Mouse (Mus musculus): ENCODE results near the gene Cadm4.

- no peak for TF ChIP-seq CTCF (conservative IDR thresholded peaks at IDR 0.05; ENCODE audit: insufficient read depth, insufficient read length, low read depth, low read length)
- no peak for TF ChIP-seq POLR2A (IDR thresholded peaks at IDR 0.05; ENCODE audit: low read depth, low read length)
Measured at GRCm38 (mm10) chr7:24466835-24467234, 15.0 kb upstream of the Cadm4 start.

All from kidney, adult 2 months (tissue).